In genomic region chr5:35582445-35583220, GRCm38 (mm10) we compare ENCODE assay signal across 8 mouse cellular contexts. TPM values are rescaled to one million over a fixed set of nuclear protein-coding genes. Genes with fewer than 3 reads are reported as not detected.
DNase-seq lines count a peak whose midpoint lies in the region; ATAC-seq and TF ChIP-seq lines count a peak whose summit lies in the region.

Acox3 (plus strand) TSS chr5:35583040.

- no peak for TF ChIP-seq EP300 in ES-Bruce4 (IDR thresholded peaks at IDR 0.05; ENCODE audit: insufficient read depth, low read depth, low read length)

- peak within 1 kb of the TSS; percentile 73 for H3K4me3 ChIP-seq in ES-Bruce4 (ENCODE audit: low read depth, low read length)
- H3K4me3 ChIP-seq in forebrain, embryonic 14.5 days (ENCODE audit: low read depth, low read length): peak within 1 kb of the TSS; percentile 57
- peak within 1 kb of the TSS; percentile 65 for H3K4me3 ChIP-seq in neural tube, embryonic 15.5 days (replicated peaks)

- H3K9ac ChIP-seq in ES-Bruce4 (ENCODE audit: low read depth, poor library complexity, severe bottlenecking): peak within 1 kb of the TSS; percentile 25
- peak within 1 kb of the TSS; percentile 64 for H3K9ac ChIP-seq in forebrain, embryonic 14.5 days (ENCODE audit: low read length)
- H3K9ac ChIP-seq in neural tube, embryonic 15.5 days (replicated peaks): peak within 1 kb of the TSS; percentile 66

- TF ChIP-seq CTCF in ES-Bruce4 (IDR thresholded peaks at IDR 0.05; ENCODE audit: low read depth, low read length): no peak

- ATAC-seq in cerebellum, adult (ENCODE audit: insufficient number of reproducible peaks, low FRiP score, low TSS enrichment): peak; percentile 95
- ATAC-seq in forebrain, embryonic 14.5 days: peak; percentile 97
- ATAC-seq in neural tube, embryonic 15.5 days (ENCODE audit: low FRiP score): peak; percentile 96

- intact Hi-C loops in heart, postnatal 14 days (cut with DNase I): no loop called here

- no peak for TF ChIP-seq POLR2A in ES-Bruce4 (IDR thresholded peaks at IDR 0.05; ENCODE audit: insufficient read depth, low read length)

- no peak within 1 kb of the TSS for H3K27ac ChIP-seq in ES-Bruce4 (ENCODE audit: insufficient read depth, low read length)
- H3K27ac ChIP-seq in forebrain, embryonic 14.5 days (ENCODE audit: low read depth, low read length): no peak within 1 kb of the TSS; the same call in 1 of the 2 replicates
- H3K27ac ChIP-seq in neural tube, embryonic 15.5 days (replicated peaks): peak within 1 kb of the TSS; percentile 74

- no peaks in the 10 kb centered on the region for H3K4me1 ChIP-seq in ES-Bruce4 (ENCODE audit: control insufficient read depth, insufficient read depth, low read length)
- peaks cover 12% of the 10 kb centered on the region for H3K4me1 ChIP-seq in forebrain, embryonic 14.5 days (ENCODE audit: control insufficient read depth, insufficient read depth, low read length)
- H3K4me1 ChIP-seq in neural tube, embryonic 15.5 days: peaks cover 21% of the 10 kb centered on the region

- H3K36me3 ChIP-seq in ES-Bruce4 (ENCODE audit: control insufficient read depth, insufficient read depth, low read length, poor library complexity, severe bottlenecking): no peaks in the 10 kb centered on the region
- no peaks in the 10 kb centered on the region for H3K36me3 ChIP-seq in forebrain, embryonic 14.5 days (ENCODE audit: control insufficient read depth, insufficient read depth, low read length)
- H3K36me3 ChIP-seq in neural tube, embryonic 15.5 days: 0 out of 2 replicates have a peak, but pooled peaks cover 2% of the 10 kb centered on the region

- peak within 1 kb of the TSS; percentile 84 for H3K4me2 ChIP-seq in forebrain, embryonic 14.5 days (ENCODE audit: low read length)
- peak within 1 kb of the TSS; percentile 63 for H3K4me2 ChIP-seq in neural tube, embryonic 15.5 days

- no peaks in the 10 kb centered on the region for H3K9me3 ChIP-seq in ES-Bruce4 (replicated peaks; ENCODE audit: control insufficient read depth, insufficient read depth, low read length, poor library complexity, severe bottlenecking)
- H3K9me3 ChIP-seq in forebrain, embryonic 14.5 days (replicated peaks; ENCODE audit: control insufficient read depth, low read length): no peaks in the 10 kb centered on the region
- no peaks in the 10 kb centered on the region for H3K9me3 ChIP-seq in neural tube, embryonic 15.5 days (replicated peaks)

- DNase-seq in forebrain, embryonic 14.5 days (ENCODE audit: low spot score): peak; percentile 98
- peak; percentile 95 to 98 for DNase-seq in heart, postnatal 14 days
- DNase-seq in layer of hippocampus, adult 11-12 months (ENCODE audit: low spot score): peak; percentile 98
- peak; percentile 97 for DNase-seq in lung, adult 18-20 months
- peak; percentile 92 for DNase-seq in testis, postnatal 14 days (ENCODE audit: low spot score)

- no peaks in the 10 kb centered on the region for H3K27me3 ChIP-seq in ES-Bruce4 (ENCODE audit: control insufficient read depth, insufficient read depth, low read length, poor library complexity, severe bottlenecking)
- no peaks in the 10 kb centered on the region for H3K27me3 ChIP-seq in forebrain, embryonic 14.5 days (replicated peaks; ENCODE audit: control insufficient read depth, insufficient read depth, low read length)
- H3K27me3 ChIP-seq in neural tube, embryonic 15.5 days (replicated peaks): peaks cover 14% of the 10 kb centered on the region; the same call in 1 of the 2 replicates

- WGBS in forebrain, embryonic 14.5 days: under 1% methylated on average over 35 of the region's 35 CpGs
- 1% methylated on average over 34 of the region's 35 CpGs for WGBS in neural tube, embryonic 15.5 days

RNA-seq across cellular contexts. Expression of gene Acox3, which starts in this region (rescaled TPM):
- polyA plus RNA-seq in ES-Bruce4 (2011; ENCODE audit: insufficient read depth, insufficient read length, low read depth, missing spikeins): 11.4 and 15.1 TPM in 2 replicates
- polyA plus RNA-seq in forebrain, embryonic 14.5 days (2014; fragmentation: Nextera tagmentation; extraction: Ambion mirVana): 14.5 and 15.2 TPM in 2 replicates
- total RNA-seq in heart, postnatal 14 days (2021): 10 to 100 TPM; 24.8 to 27.3 TPM
- 12.7 and 13.5 TPM in 2 replicates for polyA plus RNA-seq in neural tube, embryonic 15.5 days (2015; fragmentation: Nextera tagmentation; extraction: Ambion mirVana)
